11 mouse cellular contexts compared by ENCODE assay signal in the genomic region with DNA sequence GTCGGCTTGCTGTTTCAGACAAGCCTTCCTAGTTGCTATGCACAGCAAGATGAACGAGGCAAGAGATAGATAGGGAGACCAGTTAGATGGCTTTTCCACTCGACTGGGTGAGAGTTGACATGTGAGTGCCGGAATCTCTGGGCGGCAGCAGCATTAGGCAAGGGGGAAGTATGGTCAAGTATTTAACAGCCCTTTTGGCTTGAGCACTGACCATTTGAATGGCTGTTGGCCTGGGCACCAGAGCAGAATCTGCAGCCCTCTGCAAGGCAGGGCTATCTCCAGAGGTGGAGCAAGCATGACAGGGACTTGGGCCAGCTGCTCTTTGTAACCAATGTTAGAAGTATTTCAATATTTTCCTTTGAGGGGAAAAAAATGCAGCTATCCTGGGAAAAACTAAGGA. TPM values are rescaled to one million over a fixed set of nuclear protein-coding genes. Genes with fewer than 3 reads are reported as not detected.
DNase-seq lines count a peak whose midpoint lies in the region; ATAC-seq and TF ChIP-seq lines count a peak whose summit lies in the region.
"Had no signal": no experiment of that assay in that cellular context is flagged by ENCODE, and none has a peak within 500 bp of the region (broad histone marks: within the 10 kb centered on the region; RNA-seq: fewer than 3 reads in every experiment).

No protein-coding gene starts in this region.

- H3K9me3 ChIP-seq in heart, embryonic 10.5 days: no peaks in the 10 kb centered on the region
- H3K9me3 ChIP-seq in forebrain, postnatal 0 days (ENCODE audit: low read length): no peaks in the 10 kb centered on the region
- H3K9me3 ChIP-seq: embryonic facial prominence, embryonic 12.5 days; midbrain, embryonic 13.5 days had no signal

- H3K27me3 ChIP-seq in testis, adult 2 months (ENCODE audit: control insufficient read depth, insufficient read depth, low read length): no peaks in the 10 kb centered on the region
- H3K27me3 ChIP-seq in heart, embryonic 10.5 days (ENCODE audit: insufficient read depth, poor library complexity, severe bottlenecking): no peaks in the 10 kb centered on the region
- no peaks in the 10 kb centered on the region for H3K27me3 ChIP-seq in forebrain, postnatal 0 days (ENCODE audit: insufficient read depth, low read length)
- H3K27me3 ChIP-seq: embryonic facial prominence, embryonic 12.5 days had no signal

- 14% methylated on average over 5 of the region's 5 CpGs for WGBS in heart, embryonic 10.5 days
- WGBS in forebrain, postnatal 0 days: 85% methylated on average over 5 of the region's 5 CpGs

- no peak for TF ChIP-seq CTCF in testis, adult 2 months (IDR thresholded peaks at IDR 0.05; ENCODE audit: control insufficient read depth, insufficient read depth, insufficient replicate concordance, low read depth, low read length)
- no peak for TF ChIP-seq CTCF in forebrain, postnatal 0 days (IDR thresholded peaks at IDR 0.05; ENCODE audit: low read depth)

- no peak overlapping the region for H3K4me3 ChIP-seq in testis, adult 2 months (ENCODE audit: control insufficient read depth, low read depth, low read length)
- H3K4me3 ChIP-seq in heart, embryonic 10.5 days: no peak overlapping the region
- H3K4me3 ChIP-seq in forebrain, postnatal 0 days (ENCODE audit: low read depth, low read length): no peak overlapping the region
- H3K4me3 ChIP-seq: embryonic facial prominence, embryonic 12.5 days; left cerebral cortex, adult 2 months; midbrain, embryonic 13.5 days had no signal

- no peak for TF ChIP-seq POLR2A in testis, adult 2 months (IDR thresholded peaks at IDR 0.05; ENCODE audit: control insufficient read depth, low read depth, low read length)

- no peak for DNase-seq in testis, postnatal 14 days (ENCODE audit: low spot score)
- DNase-seq in heart, embryonic 10.5 days (ENCODE audit: low spot score): peak; percentile 79
- DNase-seq in kidney, postnatal 36 days: peak; percentile 38 to 44
- no peak for DNase-seq in cerebellum, postnatal 25 days
- DNase-seq in forebrain, postnatal 0 days: no peak
- no peak for DNase-seq in left cerebral cortex, adult 18-20 months (ENCODE audit: low spot score in 2 of 2)
- DNase-seq: thymus, adult 2 months had no signal

- ATAC-seq in forebrain, postnatal 0 days: no peak
- ATAC-seq: midbrain, embryonic 13.5 days had no signal

- H3K4me2 ChIP-seq in forebrain, postnatal 0 days (ENCODE audit: low read depth): no peak overlapping the region
- H3K4me2 ChIP-seq: embryonic facial prominence, embryonic 12.5 days; midbrain, embryonic 13.5 days had no signal

- 0 out of 2 replicates have a peak overlapping the region, but pooled peaks have one; percentile 1 for H3K27ac ChIP-seq in testis, adult 2 months (ENCODE audit: control insufficient read depth, insufficient read depth, low read depth, low read length)
- peak overlapping the region; percentile 37; the same call in 1 of the 2 replicates for H3K27ac ChIP-seq in heart, embryonic 10.5 days
- H3K27ac ChIP-seq in forebrain, postnatal 0 days (ENCODE audit: low read depth, low read length): no peak overlapping the region
- H3K27ac ChIP-seq: embryonic facial prominence, embryonic 12.5 days; left cerebral cortex, adult 2 months; midbrain, embryonic 13.5 days had no signal

- H3K9ac ChIP-seq in forebrain, postnatal 0 days: no peak overlapping the region
- H3K9ac ChIP-seq: embryonic facial prominence, embryonic 12.5 days; midbrain, embryonic 13.5 days had no signal

- no peaks in the 10 kb centered on the region for H3K36me3 ChIP-seq in testis, adult 2 months (ENCODE audit: control insufficient read depth, insufficient read depth, low read length)
- H3K36me3 ChIP-seq in heart, embryonic 10.5 days: no peaks in the 10 kb centered on the region
- H3K36me3 ChIP-seq in forebrain, postnatal 0 days (ENCODE audit: insufficient read depth): no peaks in the 10 kb centered on the region
- H3K36me3 ChIP-seq: embryonic facial prominence, embryonic 12.5 days; midbrain, embryonic 13.5 days had no signal

- H3K4me1 ChIP-seq in testis, adult 2 months (ENCODE audit: control insufficient read depth, insufficient read depth, low read length): no peaks in the 10 kb centered on the region
- peaks cover 25% of the 10 kb centered on the region for H3K4me1 ChIP-seq in heart, embryonic 10.5 days
- H3K4me1 ChIP-seq in forebrain, postnatal 0 days (ENCODE audit: insufficient read depth): no peaks in the 10 kb centered on the region
- H3K4me1 ChIP-seq: embryonic facial prominence, embryonic 12.5 days had no signal

RNA-seq across cellular contexts. Expression of gene Glcci1, which starts 36.5 kb away (rescaled TPM):
- polyA plus RNA-seq in testis, adult 2 months (2012; rRNA removed): 142 and 155 TPM in 2 replicates
- 5.2 and 5.5 TPM in 2 replicates for polyA plus RNA-seq in heart, embryonic 10.5 days (2016; fragmentation: Nextera tagmentation; extraction: Ambion mirVana)
- 26.4 and 41.7 TPM in 2 replicates for total RNA-seq in forebrain, postnatal 0 days (2014; rRNA removed)
- 8.9 and 9.9 TPM in 2 replicates for polyA plus RNA-seq in forebrain, postnatal 0 days (2015; fragmentation: Nextera tagmentation; extraction: Ambion mirVana)
- total RNA-seq in left cerebral cortex, adult 18-20 months (2021): 100 to 1,000 TPM; 175 to 183 TPM

Comparison
In these comparisons a context has a peak if more than half of its experiments do, and no peak if none do; other contexts are left out.
1. DNase-seq: peak in heart, embryonic 10.5 days (single experiment) and kidney, postnatal 36 days (2 of 2); none in testis, postnatal 14 days (single experiment), cerebellum, postnatal 25 days (0 of 2), forebrain, postnatal 0 days (single experiment) and left cerebral cortex, adult 18-20 months (0 of 2).
2. RNA of gene Glcci1, which starts 36.5 kb away (polyA plus RNA-seq): 142 to 155 TPM in testis, adult 2 months; 8.9 to 9.9 TPM in forebrain, postnatal 0 days and 5.2 to 5.5 TPM in heart, embryonic 10.5 days; every median in the first group is over 10 times any median in the second.